8 mouse cellular contexts compared by ENCODE assay signal in the genomic region with DNA sequence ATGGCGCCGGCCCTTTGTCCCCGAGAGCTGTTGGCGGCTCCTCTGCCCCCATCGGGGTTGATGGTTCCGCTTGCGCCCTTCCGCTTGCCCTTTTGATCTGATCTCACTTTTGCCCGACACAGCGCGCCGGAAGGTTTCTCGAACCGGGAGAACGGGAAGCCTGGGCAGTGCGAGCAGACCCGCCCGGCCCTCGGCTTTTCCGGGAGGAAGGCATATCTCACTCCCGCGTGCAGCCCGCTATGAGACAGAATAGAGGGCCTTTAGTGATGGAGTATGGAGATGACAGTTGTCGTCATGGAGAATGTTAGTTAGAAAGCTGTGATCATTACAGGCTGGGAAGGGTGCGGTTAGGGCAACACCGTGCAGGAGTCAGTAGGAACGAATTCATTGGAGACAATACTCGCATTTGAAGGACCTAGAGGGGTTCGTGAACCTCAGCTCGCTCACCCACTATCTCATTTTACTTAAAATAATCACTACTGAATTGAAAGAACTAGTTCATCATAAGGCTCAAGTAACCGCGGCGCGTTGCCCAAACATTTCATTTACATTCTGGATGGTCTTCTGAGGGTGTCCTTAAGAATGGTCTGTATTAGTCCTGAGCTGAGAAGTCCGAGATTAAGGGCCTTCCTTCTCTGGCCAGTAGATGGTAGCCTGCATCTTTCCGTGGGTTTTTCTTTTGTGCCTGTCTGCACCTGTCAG.
DNase-seq lines count a peak whose midpoint lies in the region; ATAC-seq and TF ChIP-seq lines count a peak whose summit lies in the region.

No protein-coding gene starts in this region.

- peak overlapping the region; percentile 100 for H3K27ac ChIP-seq in kidney, embryonic 15.5 days
- peak overlapping the region; percentile 99 for H3K27ac ChIP-seq in ES-E14 (ENCODE audit: insufficient read depth, low read depth, low read length, poor library complexity, severe bottlenecking)
- peak overlapping the region; percentile 99 for H3K27ac ChIP-seq in midbrain, embryonic 15.5 days

- H3K9me3 ChIP-seq in kidney, embryonic 15.5 days (replicated peaks), result no peaks in the 10 kb centered on the region
- no peaks in the 10 kb centered on the region for H3K9me3 ChIP-seq in ES-E14 (ENCODE audit: control insufficient read depth, insufficient read depth, low read depth, low read length)
- no peaks in the 10 kb centered on the region for H3K9me3 ChIP-seq in midbrain, embryonic 15.5 days

- peaks cover 24% of the 10 kb centered on the region for H3K4me1 ChIP-seq in kidney, embryonic 15.5 days
- H3K4me1 ChIP-seq in ES-E14 (ENCODE audit: control insufficient read depth in 2 of 2, insufficient read depth in 2 of 2, low read length in 2 of 2, poor library complexity in 1 of 2), result peaks cover 0 to 2% of the 10 kb centered on the region in 2 experiments; a peak in 1 of 4 replicates
- peaks cover 27% of the 10 kb centered on the region for H3K4me1 ChIP-seq in midbrain, embryonic 15.5 days

- peak; percentile 78 for ATAC-seq in kidney, embryonic 15.5 days (replicated peaks; ENCODE audit: low FRiP score)
- peak; percentile 23 for ATAC-seq in inflammation-experienced regulatory T-cells, adult 6 months
- peak; percentile 80 for ATAC-seq in midbrain, embryonic 15.5 days (replicated peaks)

- H3K4me3 ChIP-seq in kidney, embryonic 15.5 days (replicated peaks), result peak overlapping the region; percentile 75
- H3K4me3 ChIP-seq in ES-E14 (ENCODE audit: insufficient read depth in 1 of 2, low read depth in 1 of 2, low read length in 2 of 2, poor library complexity in 1 of 2, severe bottlenecking in 1 of 2), result peak overlapping the region; percentile 82 to 94
- peak overlapping the region; percentile 65 for H3K4me3 ChIP-seq in midbrain, embryonic 15.5 days

- DNase-seq in kidney, postnatal 4 days, result no peak
- peak; percentile 24 for DNase-seq in ES-E14 (ENCODE audit: low read depth, low spot score)
- DNase-seq in embryo, embryonic 10 days (ENCODE audit: low spot score), result peak; percentile 62
- DNase-seq in thymus, adult 18-20 months, result no peak
- no peak for DNase-seq in frontal cortex, postnatal 25 days (ENCODE audit: low spot score in 2 of 2)

- no peaks in the 10 kb centered on the region for H3K27me3 ChIP-seq in kidney, embryonic 15.5 days
- H3K27me3 ChIP-seq in midbrain, embryonic 15.5 days (replicated peaks), result no peaks in the 10 kb centered on the region

- WGBS in kidney, embryonic 15.5 days, result under 1% methylated on average over 36 of the region's 36 CpGs
- under 1% methylated on average over 36 of the region's 36 CpGs for WGBS in midbrain, embryonic 15.5 days

- in situ Hi-C loops in ES-E14 (cut with MboI; ENCODE audit: low sequenced_read_pairs in 2 of 2, unreplicated experiment in 2 of 2), result no loop called here

- H3K36me3 ChIP-seq in kidney, embryonic 15.5 days, result peaks cover 22% of the 10 kb centered on the region; the same call in 1 of the 2 replicates
- peaks cover 7% of the 10 kb centered on the region for H3K36me3 ChIP-seq in ES-E14 (ENCODE audit: control insufficient read depth, insufficient read depth, low read length, poor library complexity, severe bottlenecking)
- no peaks in the 10 kb centered on the region for H3K36me3 ChIP-seq in midbrain, embryonic 15.5 days (replicated peaks)

- H3K4me2 ChIP-seq in kidney, embryonic 15.5 days, result peak overlapping the region; percentile 76
- peak overlapping the region; percentile 72 for H3K4me2 ChIP-seq in midbrain, embryonic 15.5 days

- H3K9ac ChIP-seq in kidney, embryonic 15.5 days, result peak overlapping the region; percentile 93
- peak overlapping the region; percentile 100 for H3K9ac ChIP-seq in ES-E14 (ENCODE audit: insufficient read depth, low read depth, low read length, poor library complexity, severe bottlenecking)
- H3K9ac ChIP-seq in midbrain, embryonic 15.5 days, result peak overlapping the region; percentile 87

TF ChIP-seq in ES-E14, 5 proteins besides CTCF, POLR2A, EP300 and RAD21:
- TF ChIP-seq MAFK (IDR thresholded peaks at IDR 0.05; ENCODE audit: insufficient read depth, low read depth, low read length), result no peak
- TF ChIP-seq CHD2 (IDR thresholded peaks at IDR 0.05; ENCODE audit: low read depth, low read length), result no peak
- TF ChIP-seq ZNF384 (IDR thresholded peaks at IDR 0.05; ENCODE audit: low read depth, low read length), result no peak
- TF ChIP-seq ZC3H11A (IDR thresholded peaks at IDR 0.05; ENCODE audit: borderline replicate concordance, low read depth, low read length), result no peak

Comparison
In these comparisons a context has a peak if more than half of its experiments do, and no peak if none do; other contexts are left out.
1. ATAC-seq: peak in every context shown above with its lines; median percentile 80 in midbrain, embryonic 15.5 days; 78 in kidney, embryonic 15.5 days; 23 in inflammation-experienced regulatory T-cells, adult 6 months.
2. DNase-seq: peak in ES-E14 (single experiment) and embryo, embryonic 10 days (single experiment); none in kidney, postnatal 4 days (0 of 2), thymus, adult 18-20 months (0 of 2) and frontal cortex, postnatal 25 days (0 of 2).
3. Peak in every context shown above with its lines, with median percentiles within 50 percentile points of each other: H3K27ac ChIP-seq, H3K4me3 ChIP-seq and H3K9ac ChIP-seq.